Mouse (Mus musculus) hindbrain, embryonic 13.5 days (tissue): Measurements from ENCODE around the gene Chp2. TPM values are rescaled to one million over a fixed set of nuclear protein-coding genes. Genes with fewer than 3 reads are reported as not detected.

Source experiments
- ATAC-seq: fragments of 200-750 bp; cut with Nextera tagmentation; 2 replicates; pipeline ENCODE4 v1.8.0; 2017; ENCODE audit warnings: moderate TSS enrichment; ENCODE audit not compliant: low FRiP score
- H3K27ac ChIP-seq: fragments of 300-500 bp; sonication (generic); 2 replicates; pipeline ENCODE4 v1.5.1; 2015; ENCODE audit warnings: inconsistent platforms, mild to moderate bottlenecking, moderate library complexity
- H3K27me3 ChIP-seq: fragments of 300-500 bp; sonication (generic); 2 replicates; pipeline ENCODE4 v1.6.1; 2015; ENCODE audit warnings: mild to moderate bottlenecking, inconsistent platforms
- H3K36me3 ChIP-seq: fragments of 300-500 bp; sonication (generic); 2 replicates; pipeline ENCODE4 v1.6.1; 2015; ENCODE audit warnings: mild to moderate bottlenecking, inconsistent platforms
- H3K4me1 ChIP-seq: fragments of 300-500 bp; sonication (generic); replicated peaks from 2 replicates; pipeline ENCODE4 v1.6.1; 2015; ENCODE audit warnings: inconsistent platforms
- H3K4me2 ChIP-seq: fragments of 300-500 bp; sonication (generic); 2 replicates; pipeline ENCODE4 v1.6.1; 2015; ENCODE audit warnings: inconsistent platforms, mild to moderate bottlenecking, moderate library complexity
- H3K4me3 ChIP-seq: fragments of 300-500 bp; sonication (generic); 2 replicates; pipeline ENCODE4 v1.5.1; 2015; ENCODE audit warnings: mild to moderate bottlenecking, inconsistent platforms
- H3K9ac ChIP-seq: fragments of 300-500 bp; sonication (generic); 2 replicates; pipeline ENCODE4 v1.6.1; 2015; ENCODE audit warnings: mild to moderate bottlenecking, inconsistent platforms
- H3K9me3 ChIP-seq: fragments of 300-500 bp; sonication (generic); 2 replicates; pipeline ENCODE4 v1.6.1; 2016; ENCODE audit warnings: inconsistent platforms
- WGBS: fragments of 180-500 bp; shearing (Covaris S2); methylation state at CpG from one replicate; pipeline ENCODE4 v1.1.7; 2015; 5-methylcytosine and 5-hydroxymethylcytosine counted together
- polyA plus RNA-seq: library from polyadenylated mRNA; unstranded; fragments of >200 nt; fragmentation: Nextera tagmentation; extraction: Ambion mirVana; gene quantifications from 2 replicates; pipeline ENCODE4 v1.2.1, GENCODE M21; 2015

The Chp2 gene
- polyA plus RNA-seq, 1 experiment from 2014 or later = 1.2 TPM

DNA sequence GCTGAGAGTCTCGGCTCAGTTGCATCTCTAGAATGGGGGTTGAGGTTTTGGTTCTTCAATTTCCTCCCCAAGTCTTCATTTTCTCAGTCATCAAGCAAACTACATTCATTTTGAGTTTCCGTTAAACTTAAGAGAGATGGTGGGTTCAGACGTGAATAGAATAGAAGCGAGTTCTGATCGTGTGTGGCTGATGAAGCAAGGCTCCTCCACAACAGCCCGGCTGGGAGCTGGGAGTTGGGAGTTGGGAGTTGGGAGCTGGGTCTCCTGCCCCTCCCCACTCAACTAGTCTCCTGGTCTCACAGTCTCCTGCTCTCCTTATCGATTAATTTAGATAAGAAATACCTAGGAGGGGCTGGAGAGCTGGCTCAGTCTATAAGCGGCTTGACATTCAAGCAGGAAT is 25.3 kb downstream of the Chp2 start:
- 61% methylated on average over 8 of the region's 8 CpGs for WGBS
- no peaks in the 10 kb centered on the region for H3K27me3 ChIP-seq
- ATAC-seq = no peak
- 0 out of 2 replicates have a peak, but pooled peaks cover 3% of the 10 kb centered on the region for H3K4me1 ChIP-seq
- H3K27ac ChIP-seq = no peak overlapping the region
- no peak overlapping the region for H3K9ac ChIP-seq
- H3K4me3 ChIP-seq = no peak overlapping the region
- H3K4me2 ChIP-seq = no peak overlapping the region
- H3K9me3 ChIP-seq = no peaks in the 10 kb centered on the region
- no peaks in the 10 kb centered on the region for H3K36me3 ChIP-seq

DNA sequence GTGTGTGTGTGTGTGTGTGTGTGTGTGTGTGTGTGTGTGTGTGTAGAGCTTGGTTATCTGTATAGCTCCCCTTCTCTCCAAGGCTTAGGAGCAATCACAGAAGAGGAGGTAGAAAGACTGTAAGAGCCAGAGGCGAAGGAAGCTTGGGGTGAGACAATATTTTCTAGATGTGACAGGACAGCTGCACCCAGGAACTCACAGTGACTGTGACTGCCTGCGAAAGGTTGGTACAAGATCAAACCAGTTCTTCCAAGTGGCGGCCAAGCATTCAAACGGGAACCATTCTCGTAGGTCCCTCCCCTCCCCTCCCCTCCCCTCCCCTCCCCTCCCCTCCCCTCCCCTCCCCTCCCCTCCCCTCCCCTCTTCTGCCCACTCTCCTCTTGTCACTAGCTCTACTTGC is 26.7 kb downstream of the Chp2 start:
- no peak overlapping the region for H3K27ac ChIP-seq
- H3K4me2 ChIP-seq = no peak overlapping the region
- H3K9ac ChIP-seq = no peak overlapping the region
- no peak overlapping the region for H3K4me3 ChIP-seq
- H3K27me3 ChIP-seq = no peaks in the 10 kb centered on the region
- no peaks in the 10 kb centered on the region for H3K36me3 ChIP-seq
- no peaks in the 10 kb centered on the region for H3K9me3 ChIP-seq
- 0 out of 2 replicates have a peak, but pooled peaks cover 3% of the 10 kb centered on the region for H3K4me1 ChIP-seq
- no peak for ATAC-seq
- WGBS = 61% methylated on average over 5 of the region's 5 CpGs

DNA sequence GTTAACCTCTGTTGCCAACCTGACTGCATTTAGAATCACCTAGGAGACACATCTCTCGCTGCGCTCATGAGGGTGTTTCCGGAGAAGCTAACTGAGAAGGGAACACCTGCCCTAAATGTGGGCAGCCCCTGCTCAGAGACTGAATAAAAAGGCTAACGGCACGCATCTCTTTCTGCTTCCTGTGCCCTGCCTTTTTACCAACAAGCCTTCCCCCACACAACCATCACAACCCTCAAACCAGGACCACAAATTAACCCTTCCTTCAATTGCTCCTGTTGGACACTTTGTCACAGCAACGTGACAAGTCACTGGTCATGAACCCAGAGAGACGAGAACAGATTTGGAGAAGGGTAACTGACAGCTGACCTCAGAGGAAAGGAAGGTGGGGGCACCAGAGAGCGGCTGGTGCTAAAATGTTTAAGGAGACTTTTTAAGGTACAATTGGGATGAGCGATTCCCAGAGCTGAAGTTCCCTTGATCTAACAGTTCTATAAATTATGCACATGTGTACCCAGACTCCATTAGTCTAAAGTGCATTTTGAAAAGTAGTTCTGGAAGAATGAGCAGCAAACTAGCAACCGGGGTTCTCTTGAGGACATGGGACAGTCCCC is 28.1 kb downstream of the Chp2 start:
- H3K36me3 ChIP-seq = no peaks in the 10 kb centered on the region
- WGBS = 79% methylated on average over 10 of the region's 10 CpGs
- no peak overlapping the region for H3K9ac ChIP-seq

DNA sequence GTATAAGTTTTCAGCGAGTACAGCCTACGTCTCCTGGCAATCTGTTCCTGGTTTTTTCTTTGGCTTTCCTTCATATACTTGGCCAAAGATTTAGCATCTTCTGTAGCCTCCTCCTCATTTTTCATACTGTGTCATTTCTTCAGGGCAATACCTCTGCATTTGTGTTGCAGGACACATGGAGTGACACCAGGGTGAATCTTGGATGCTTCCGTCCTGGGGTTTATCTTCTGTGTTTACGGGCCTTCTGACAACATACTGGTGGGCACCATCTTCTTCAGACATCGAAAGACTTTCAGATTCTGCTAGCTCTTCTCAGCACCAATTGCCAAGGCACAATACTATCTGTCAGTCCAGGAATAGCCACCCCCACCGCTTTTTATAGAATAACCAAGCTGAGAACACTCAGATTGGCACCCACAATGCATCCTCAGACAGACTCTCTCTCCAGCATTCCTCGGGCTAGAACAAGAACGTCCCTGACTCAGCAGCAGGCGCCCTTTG is 30.1 kb downstream of the Chp2 start:
- Histone ChIP-seq H3K9ac (no peak overlapping the region), H3K27ac (no peak overlapping the region), H3K4me1 (0 out of 2 replicates have a peak, but pooled peaks cover 5% of the 10 kb centered on the region), H3K4me2 (no peak overlapping the region), H3K36me3 (no peaks in the 10 kb centered on the region), H3K4me3 (no peak overlapping the region), H3K9me3 (no peaks in the 10 kb centered on the region), H3K27me3 (no peaks in the 10 kb centered on the region)
- ATAC-seq = no peak
- WGBS = 88% methylated on average over 9 of the region's 9 CpGs

More for the DNA sequence above, 28.1 kb downstream of the Chp2 start:
- no peak overlapping the region for H3K4me2 ChIP-seq
- ATAC-seq = no peak
- no peak overlapping the region for H3K27ac ChIP-seq
- 0 out of 2 replicates have a peak, but pooled peaks cover 8% of the 10 kb centered on the region for H3K4me1 ChIP-seq
- H3K27me3 ChIP-seq = no peaks in the 10 kb centered on the region
- H3K4me3 ChIP-seq = no peak overlapping the region
- H3K9me3 ChIP-seq = no peaks in the 10 kb centered on the region

DNA sequence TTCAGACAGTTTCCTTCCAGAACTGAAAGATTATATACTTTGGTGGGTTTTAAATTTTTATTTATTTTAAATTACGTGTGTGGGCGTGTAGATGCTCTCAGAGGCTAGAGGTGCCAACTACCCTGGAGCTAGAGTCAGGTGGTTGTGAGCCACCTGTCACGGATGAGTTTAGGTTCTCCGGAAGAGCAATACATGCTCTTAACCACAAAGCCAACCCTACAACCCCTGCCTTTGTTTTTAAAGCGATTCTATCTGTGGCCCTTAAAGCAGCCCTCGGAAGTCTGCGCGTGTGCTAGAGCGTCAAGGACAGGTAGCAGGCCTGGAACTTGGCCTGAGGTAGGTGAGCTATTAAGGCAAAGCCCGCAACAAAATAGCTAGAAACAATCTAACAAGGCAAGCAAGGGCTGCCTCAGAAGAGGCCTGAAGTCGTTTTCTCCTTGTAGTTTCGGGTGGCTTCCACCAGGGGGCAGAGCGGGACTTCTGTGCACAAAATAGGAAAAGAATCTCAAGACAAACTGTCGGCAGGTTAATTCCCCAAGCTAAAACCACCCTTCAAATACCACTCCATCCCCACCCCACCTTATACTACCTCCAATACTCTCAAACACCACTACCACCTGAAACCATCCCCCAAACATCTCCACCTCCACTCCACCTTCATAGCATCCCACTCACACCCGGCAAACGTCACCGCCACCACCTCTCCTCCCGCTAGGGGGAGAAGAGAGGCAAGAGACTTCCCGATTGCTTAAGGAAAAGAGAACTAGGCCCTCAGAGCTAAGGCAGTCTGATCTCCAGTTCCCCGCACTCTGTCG is 32.1 kb downstream of the Chp2 start:
- no peak overlapping the region for H3K27ac ChIP-seq
- peak; percentile 54 for ATAC-seq
- H3K9ac ChIP-seq = no peak overlapping the region
- peak overlapping the region; percentile 39 for H3K4me2 ChIP-seq
- H3K4me1 ChIP-seq = 0 out of 2 replicates have a peak, but pooled peaks cover 5% of the 10 kb centered on the region
- H3K27me3 ChIP-seq = no peaks in the 10 kb centered on the region
- H3K9me3 ChIP-seq = no peaks in the 10 kb centered on the region
- WGBS = 30% methylated on average over 21 of the region's 21 CpGs
- H3K36me3 ChIP-seq = no peaks in the 10 kb centered on the region
- H3K4me3 ChIP-seq = no peak overlapping the region

DNA sequence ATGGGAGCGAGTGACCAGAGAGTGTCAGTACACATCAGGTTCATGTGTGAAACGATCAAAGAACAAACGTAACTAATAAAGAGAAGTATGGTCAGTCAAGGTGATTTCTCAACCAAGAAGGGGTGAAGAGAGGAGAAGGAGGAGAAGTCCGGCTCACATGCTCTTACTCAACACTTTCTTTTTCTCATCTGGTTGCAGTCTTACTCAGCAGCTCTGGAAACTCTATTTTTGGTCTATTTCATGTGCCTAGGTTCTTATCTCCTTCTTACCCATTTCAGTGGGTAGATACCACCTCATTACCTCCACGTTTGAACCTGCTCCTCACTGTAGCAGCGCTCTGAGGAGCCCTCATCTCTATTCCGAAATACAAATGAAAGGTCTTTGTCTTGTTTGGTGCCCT is 37.4 kb downstream of the Chp2 start:
- Histone ChIP-seq H3K27ac (no peak overlapping the region), H3K4me1 (0 out of 2 replicates have a peak, but pooled peaks cover 4% of the 10 kb centered on the region), H3K9me3 (no peaks in the 10 kb centered on the region), H3K9ac (no peak overlapping the region), H3K27me3 (no peaks in the 10 kb centered on the region), H3K4me2 (no peak overlapping the region), H3K36me3 (no peaks in the 10 kb centered on the region), H3K4me3 (no peak overlapping the region)
- WGBS = 78% methylated on average over 7 of the region's 7 CpGs
- ATAC-seq = no peak

DNA sequence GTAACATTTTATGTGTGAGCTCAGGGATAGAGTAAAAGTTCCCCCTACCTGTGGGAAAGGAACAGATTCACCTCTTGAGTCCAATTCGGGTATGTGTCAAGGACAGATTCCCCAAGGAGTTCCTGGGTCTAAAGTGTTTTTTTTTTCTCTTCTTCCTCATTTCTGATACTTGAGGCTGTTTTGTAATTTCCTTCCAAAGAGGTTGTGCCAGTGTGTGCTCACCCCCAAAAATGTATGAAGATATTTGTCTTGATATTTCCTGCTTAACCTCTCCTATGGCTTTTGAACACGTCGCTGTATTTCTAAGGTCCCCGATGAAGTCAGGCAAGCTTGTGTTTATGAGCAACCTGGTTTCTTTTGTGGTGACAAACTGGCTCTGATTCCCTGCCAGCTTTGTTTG is 39.2 kb downstream of the Chp2 start:
- Histone ChIP-seq H3K9me3 (no peaks in the 10 kb centered on the region), H3K4me1 (no peaks in the 10 kb centered on the region), H3K9ac (no peak overlapping the region), H3K4me2 (no peak overlapping the region), H3K36me3 (no peaks in the 10 kb centered on the region), H3K27ac (no peak overlapping the region), H3K27me3 (no peaks in the 10 kb centered on the region), H3K4me3 (no peak overlapping the region)
- no peak for ATAC-seq
- 86% methylated on average over 4 of the region's 4 CpGs for WGBS

DNA sequence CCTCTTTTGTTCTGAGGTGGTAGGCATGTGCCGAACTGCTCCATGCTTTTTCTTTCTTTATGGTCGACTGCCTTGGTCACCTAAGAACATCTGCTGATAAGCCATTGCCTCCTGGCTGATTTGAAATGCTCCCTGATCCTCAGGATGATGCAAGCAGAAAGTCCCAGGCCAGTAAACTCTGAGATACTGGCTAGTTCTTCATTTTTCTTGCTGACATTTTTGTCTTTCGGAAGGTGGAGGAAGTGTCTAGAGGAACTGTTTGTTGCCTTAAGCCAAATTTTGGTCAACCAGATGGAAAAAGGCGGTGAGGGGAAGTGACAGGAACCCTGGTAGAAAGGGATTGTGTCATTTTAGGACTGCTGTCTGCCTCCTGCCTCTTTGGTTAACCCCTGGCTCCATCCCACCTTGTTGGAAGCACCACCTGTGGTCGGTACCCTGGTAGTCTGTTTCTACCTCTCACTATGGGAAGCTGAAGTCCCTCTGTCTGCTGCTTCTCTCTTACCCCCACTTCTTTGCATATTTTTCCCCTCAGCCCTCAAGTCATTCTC is 40.8 kb downstream of the Chp2 start:
- no peak overlapping the region for H3K4me3 ChIP-seq
- H3K27me3 ChIP-seq = no peaks in the 10 kb centered on the region
- no peaks in the 10 kb centered on the region for H3K36me3 ChIP-seq
- ATAC-seq = no peak
- no peak overlapping the region for H3K9ac ChIP-seq
- H3K27ac ChIP-seq = no peak overlapping the region
- H3K9me3 ChIP-seq = no peaks in the 10 kb centered on the region
- 84% methylated on average over 5 of the region's 5 CpGs for WGBS
- no peaks in the 10 kb centered on the region for H3K4me1 ChIP-seq
- H3K4me2 ChIP-seq = no peak overlapping the region

DNA sequence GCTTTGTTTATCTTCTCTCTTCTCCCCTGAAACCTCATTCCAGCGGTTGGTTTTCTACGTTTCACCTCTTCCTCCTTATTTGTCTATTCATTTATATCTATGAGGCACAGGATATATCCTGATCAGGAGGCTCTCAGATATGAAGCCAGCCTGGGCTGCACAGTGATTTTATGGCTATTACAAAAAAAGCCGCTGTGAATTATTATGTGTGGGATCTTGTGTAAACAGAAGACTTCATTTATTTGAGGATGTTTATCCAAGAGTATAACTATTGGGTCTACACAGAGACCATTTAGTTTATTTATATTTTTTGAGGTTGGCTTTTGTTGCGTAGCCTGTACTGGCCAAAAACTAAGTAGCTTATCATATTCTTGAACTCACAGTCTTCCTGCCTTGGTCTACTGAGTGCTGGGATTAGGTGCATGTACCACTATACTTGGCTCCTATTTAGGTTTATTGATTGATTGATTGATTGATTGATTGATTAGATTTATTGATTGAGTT is 49.7 kb downstream of the Chp2 start:
- Histone ChIP-seq H3K36me3 (no peaks in the 10 kb centered on the region), H3K9ac (no peak overlapping the region), H3K9me3 (no peaks in the 10 kb centered on the region), H3K4me2 (no peak overlapping the region), H3K27ac (no peak overlapping the region), H3K27me3 (no peaks in the 10 kb centered on the region), H3K4me1 (no peaks in the 10 kb centered on the region), H3K4me3 (no peak overlapping the region)
- no peak for ATAC-seq
- WGBS = 91% methylated on average over 4 of the region's 4 CpGs

DNA sequence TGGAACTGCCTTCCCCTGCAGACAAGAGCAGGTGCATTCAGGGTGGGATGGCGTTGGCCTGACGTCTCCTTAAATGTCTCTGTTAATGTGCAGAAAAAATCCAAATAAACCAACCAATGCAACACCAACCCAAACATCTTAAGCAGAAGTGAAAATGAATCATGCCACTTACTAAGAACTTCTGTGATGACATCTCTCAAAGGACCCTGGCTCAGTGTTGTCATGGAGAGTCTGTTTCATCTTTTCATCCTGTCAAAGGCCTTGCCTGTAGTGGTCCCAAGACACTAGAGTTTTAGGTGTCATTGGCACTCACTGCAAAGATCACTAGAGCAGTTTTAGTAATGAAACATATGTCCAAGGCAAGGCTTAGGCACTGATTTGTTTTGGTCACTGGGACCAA is 53.0 kb downstream of the Chp2 start:
- no peak overlapping the region for H3K4me3 ChIP-seq
- H3K9ac ChIP-seq = no peak overlapping the region
- no peaks in the 10 kb centered on the region for H3K27me3 ChIP-seq
- no peak overlapping the region for H3K27ac ChIP-seq
- no peak for ATAC-seq
- H3K36me3 ChIP-seq = no peaks in the 10 kb centered on the region
- 93% methylated on average over 2 of the region's 2 CpGs for WGBS
- H3K9me3 ChIP-seq = no peaks in the 10 kb centered on the region
- H3K4me1 ChIP-seq = no peaks in the 10 kb centered on the region
- no peak overlapping the region for H3K4me2 ChIP-seq
